Mouse (Mus musculus) layer of hippocampus, adult 2 months (tissue): ENCODE data around the gene Sema6d. TPM values are rescaled to one million over a fixed set of nuclear protein-coding genes. Genes with fewer than 3 reads are reported as not detected.

Experiments
- DNase-seq, 2 experiments: peaks; one replicate each; pipeline ENCODE4 v3.0.0; 2022; ENCODE audit warnings: low spot score in 2 of 2
- H3K27ac ChIP-seq: fragments of 200-600 bp; 2 replicates; pipeline ENCODE4 v1.8.1; 2022
- H3K4me3 ChIP-seq: fragments of 200-600 bp; 2 replicates; pipeline ENCODE4 v1.8.1; 2022; ENCODE audit warnings: mild to moderate bottlenecking
- CTCF ChIP-seq: fragments of 200-600 bp; conservative IDR thresholded peaks from 2 replicates; pipeline ENCODE4 v1.8.1; 2022; ENCODE audit warnings: antibody characterized with exemption, mild to moderate bottlenecking, moderate library complexity
- total RNA-seq, 2 experiments: library from RNA; stranded (reverse); gene quantifications; 2 replicates each; pipeline ENCODE4 v1.2.3; 2021

Gene Sema6d
- total RNA-seq, 2 experiments from 2014 or later, result 50.0 to 58.7 TPM

- TF ChIP-seq CTCF, result no peak
- Histone ChIP-seq H3K27ac (no peak overlapping the region), H3K4me3 (no peak overlapping the region)
- no peak for DNase-seq
Measured at GRCm38 (mm10) chr2:124485761-124486160, 396.0 kb downstream of the Sema6d start.

- H3K27ac ChIP-seq, result no peak overlapping the region
- no peak overlapping the region for H3K4me3 ChIP-seq
- peak; percentile 55 to 63 for DNase-seq
- no peak for TF ChIP-seq CTCF
Measured at GRCm38 (mm10) chr2:124490010-124490801, 400.4 kb downstream of the Sema6d start.

GRCm38 (mm10) chr2:124495751-124496150 lies 406.0 kb downstream of the Sema6d start:
- no peak for TF ChIP-seq CTCF
- DNase-seq, result no peak
- no peak overlapping the region for H3K27ac ChIP-seq
- H3K4me3 ChIP-seq, result no peak overlapping the region

GRCm38 (mm10) chr2:124499670-124500069 lies 409.9 kb downstream of the Sema6d start:
- Histone ChIP-seq H3K27ac (no peak overlapping the region), H3K4me3 (no peak overlapping the region)
- no peak for DNase-seq
- TF ChIP-seq CTCF, result no peak

GRCm38 (mm10) chr2:124505784-124506489 lies 416.2 kb downstream of the Sema6d start:
- Histone ChIP-seq H3K4me3 (no peak overlapping the region), H3K27ac (no peak overlapping the region)
- TF ChIP-seq CTCF, result no peak
- no peak for DNase-seq

- no peak for TF ChIP-seq CTCF
- no peak for DNase-seq
- no peak overlapping the region for H3K27ac ChIP-seq
- H3K4me3 ChIP-seq, result no peak overlapping the region
Measured at GRCm38 (mm10) chr2:124507804-124508203, 418.0 kb downstream of the Sema6d start.

- H3K4me3 ChIP-seq, result no peak overlapping the region
- no peak for TF ChIP-seq CTCF
- H3K27ac ChIP-seq, result no peak overlapping the region
- peak; percentile 51 to 56 for DNase-seq
Measured at GRCm38 (mm10) chr2:124509479-124509878, 419.7 kb downstream of the Sema6d start.

- no peak for DNase-seq
- Histone ChIP-seq H3K4me3 (no peak overlapping the region), H3K27ac (no peak overlapping the region)
- no peak for TF ChIP-seq CTCF
Measured at GRCm38 (mm10) chr2:124511826-124512225, 422.1 kb downstream of the Sema6d start.

GRCm38 (mm10) chr2:124522426-124522825 lies 432.7 kb downstream of the Sema6d start:
- no peak overlapping the region for H3K4me3 ChIP-seq
- no peak overlapping the region for H3K27ac ChIP-seq
- no peak for TF ChIP-seq CTCF
- no peak for DNase-seq

GRCm38 (mm10) chr2:124523667-124524066 lies 433.9 kb downstream of the Sema6d start:
- no peak overlapping the region; the same call in 1 of the 2 replicates for H3K27ac ChIP-seq
- no peak for DNase-seq
- no peak overlapping the region for H3K4me3 ChIP-seq
- TF ChIP-seq CTCF, result no peak

GRCm38 (mm10) chr2:124524167-124524566 lies 434.4 kb downstream of the Sema6d start:
- peak; percentile 50 to 71 for DNase-seq
- H3K4me3 ChIP-seq, result no peak overlapping the region
- peak overlapping the region; percentile 53 for H3K27ac ChIP-seq
- no peak for TF ChIP-seq CTCF

- Histone ChIP-seq H3K4me3 (no peak overlapping the region), H3K27ac (no peak overlapping the region)
- TF ChIP-seq CTCF, result no peak
- no peak for DNase-seq
Measured at GRCm38 (mm10) chr2:124527641-124528040, 437.9 kb downstream of the Sema6d start.

- peak overlapping the region; percentile 8; the same call in 1 of the 2 replicates for H3K27ac ChIP-seq
- no peak for TF ChIP-seq CTCF
- no peak overlapping the region for H3K4me3 ChIP-seq
- DNase-seq, result peak in 1 of 2 experiments; percentile 16
Measured at GRCm38 (mm10) chr2:124530441-124530840, 440.7 kb downstream of the Sema6d start.
